Mouse (Mus musculus) stomach, embryonic 16.5 days (tissue): ENCODE measurements around the gene Adad2. TPM values are rescaled to one million over a fixed set of nuclear protein-coding genes. Genes with fewer than 3 reads are reported as not detected.

Source experiments
- ATAC-seq: fragments of 200-750 bp; cut with Nextera tagmentation; 2 replicates; pipeline ENCODE4 v1.8.0; 2017; ENCODE audit warnings: moderate number of reproducible peaks, moderate TSS enrichment; ENCODE audit not compliant: insufficient read depth, low FRiP score
- H3K27ac ChIP-seq: fragments of 300-500 bp; sonication (generic); 2 replicates; pipeline ENCODE4 v1.5.1; 2014; ENCODE audit warnings: low read length
- H3K27me3 ChIP-seq: fragments of 300-500 bp; sonication (generic); 2 replicates; pipeline ENCODE4 v1.6.1; 2014; ENCODE audit warnings: low read length, control low read depth, mixed read lengths; ENCODE audit not compliant: control insufficient read depth, insufficient read depth
- H3K36me3 ChIP-seq: fragments of 300-500 bp; sonication (generic); 2 replicates; pipeline ENCODE4 v1.6.1; 2014; ENCODE audit warnings: low read length; ENCODE audit not compliant: control insufficient read depth, insufficient read depth
- H3K4me1 ChIP-seq: fragments of 300-500 bp; sonication (generic); 2 replicates; pipeline ENCODE4 v1.6.1; 2014; ENCODE audit warnings: low read length, control low read depth, mixed read lengths; ENCODE audit not compliant: control insufficient read depth, insufficient read depth
- H3K4me2 ChIP-seq: fragments of 300-500 bp; sonication (generic); 2 replicates; pipeline ENCODE4 v1.6.1; 2014; ENCODE audit warnings: low read depth, low read length, mixed read lengths
- H3K4me3 ChIP-seq: fragments of 300-500 bp; sonication (generic); replicated peaks from 2 replicates; pipeline ENCODE4 v1.5.1; 2014; ENCODE audit warnings: mild to moderate bottlenecking, low read length
- H3K9ac ChIP-seq: fragments of 300-500 bp; sonication (generic); 2 replicates; pipeline ENCODE4 v1.6.1; 2014; ENCODE audit warnings: low read length
- H3K9me3 ChIP-seq: fragments of 300-500 bp; sonication (generic); replicated peaks from 2 replicates; pipeline ENCODE4 v1.6.1; 2016; ENCODE audit warnings: low read length, control low read depth; ENCODE audit not compliant: control insufficient read depth
- WGBS: fragments of 180-500 bp; shearing (Covaris S2); extraction: QIAGEN DNeasy Blood & Tissue Kit; methylation state at CpG from one replicate; pipeline ENCODE4 v1.1.7; 2014; 5-methylcytosine and 5-hydroxymethylcytosine counted together
- polyA plus RNA-seq: library from polyadenylated mRNA; unstranded; fragments of >200 nt; fragmentation: Nextera tagmentation; extraction: Ambion mirVana; gene quantifications from 2 replicates; pipeline ENCODE4 v1.2.1, GENCODE M21; 2015

The Adad2 gene
- polyA plus RNA-seq, 1 experiment from 2014 or later, result 0.06 TPM

DNA sequence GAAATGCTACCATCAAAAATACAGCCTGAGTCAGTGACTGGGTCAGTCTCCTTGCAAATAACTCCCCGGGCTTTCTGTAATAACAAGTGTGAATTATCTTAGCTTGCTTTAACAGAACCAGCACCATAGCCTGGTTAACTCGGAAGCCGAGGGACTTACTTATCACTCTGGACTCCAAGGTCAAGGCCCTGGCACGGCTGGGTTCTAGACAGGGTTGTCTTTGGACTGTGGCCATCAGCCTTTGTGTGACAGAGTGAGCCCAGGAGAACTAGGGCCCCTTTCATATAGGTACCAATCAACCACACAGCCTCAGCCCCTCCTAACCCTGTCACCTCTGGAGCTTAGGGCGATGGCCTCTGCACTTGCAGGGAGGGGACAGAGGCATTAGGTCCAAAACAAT, 28.5 kb downstream of the Adad2 start:
- ATAC-seq, result no peak
- H3K36me3 ChIP-seq, result no peaks in the 10 kb centered on the region
- 73% methylated on average over 5 of the region's 5 CpGs for WGBS

GRCm38 (mm10) chr8:119642960-119643359, 30.4 kb downstream of the Adad2 start:
- no peak overlapping the region for H3K4me3 ChIP-seq
- H3K36me3 ChIP-seq, result no peaks in the 10 kb centered on the region
- H3K27me3 ChIP-seq, result no peaks in the 10 kb centered on the region
- H3K4me2 ChIP-seq, result no peak overlapping the region
- no peak overlapping the region for H3K27ac ChIP-seq
- no peaks in the 10 kb centered on the region for H3K9me3 ChIP-seq
- 85% methylated on average over 1 of the region's 1 CpGs for WGBS
- no peaks in the 10 kb centered on the region for H3K4me1 ChIP-seq
- no peak for ATAC-seq
- H3K9ac ChIP-seq, result no peak overlapping the region

More for the DNA sequence above, 28.5 kb downstream of the Adad2 start:
- Histone ChIP-seq H3K27ac (no peak overlapping the region), H3K4me1 (no peaks in the 10 kb centered on the region), H3K9ac (no peak overlapping the region), H3K4me2 (no peak overlapping the region), H3K27me3 (no peaks in the 10 kb centered on the region), H3K9me3 (no peaks in the 10 kb centered on the region), H3K4me3 (no peak overlapping the region)

GRCm38 (mm10) chr8:119644429-119644960, 31.9 kb downstream of the Adad2 start:
- Histone ChIP-seq H3K27ac (no peak overlapping the region), H3K4me3 (no peak overlapping the region), H3K36me3 (no peaks in the 10 kb centered on the region), H3K27me3 (no peaks in the 10 kb centered on the region), H3K4me2 (no peak overlapping the region), H3K9ac (no peak overlapping the region), H3K9me3 (no peaks in the 10 kb centered on the region), H3K4me1 (no peaks in the 10 kb centered on the region)
- no peak for ATAC-seq
- 82% methylated on average over 17 of the region's 17 CpGs for WGBS

DNA sequence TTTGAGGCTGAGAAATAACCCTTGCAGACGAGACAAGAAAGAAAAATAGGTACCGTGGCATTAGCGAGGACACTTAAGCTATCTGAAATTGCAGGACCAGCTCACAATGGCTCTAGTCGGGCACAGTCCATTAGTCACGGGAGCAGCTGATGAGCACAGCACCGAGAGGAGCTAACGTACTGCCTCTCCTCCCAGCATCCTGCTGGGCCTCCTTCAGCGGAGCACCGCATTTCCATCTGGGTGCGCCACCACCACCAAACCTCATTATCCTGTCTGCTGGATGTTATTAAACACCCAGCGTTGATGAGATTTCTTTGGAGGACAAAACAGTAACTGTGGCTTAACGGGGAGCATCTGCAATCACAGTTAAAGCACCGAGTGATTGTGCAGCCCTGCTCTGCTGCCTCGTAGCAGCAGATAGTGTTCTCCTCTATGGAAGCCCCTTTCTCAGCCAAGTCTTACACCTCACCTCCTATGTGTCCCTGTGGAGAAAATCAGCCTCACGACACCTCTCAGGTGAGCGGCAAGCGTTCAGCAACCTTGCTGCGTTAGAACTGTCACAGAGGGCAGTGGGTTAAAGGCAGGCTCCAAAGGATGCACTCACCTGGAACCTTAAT, 32.5 kb downstream of the Adad2 start:
- no peak overlapping the region for H3K9ac ChIP-seq
- no peaks in the 10 kb centered on the region for H3K36me3 ChIP-seq
- H3K4me3 ChIP-seq, result no peak overlapping the region
- H3K27me3 ChIP-seq, result no peaks in the 10 kb centered on the region
- H3K9me3 ChIP-seq, result no peaks in the 10 kb centered on the region
- no peak overlapping the region for H3K27ac ChIP-seq
- ATAC-seq, result no peak
- H3K4me2 ChIP-seq, result no peak overlapping the region
- 73% methylated on average over 18 of the region's 18 CpGs for WGBS
- no peaks in the 10 kb centered on the region for H3K4me1 ChIP-seq

- no peak overlapping the region for H3K4me3 ChIP-seq
- no peaks in the 10 kb centered on the region for H3K27me3 ChIP-seq
- 0 out of 2 replicates have a peak, but pooled peaks cover 3% of the 10 kb centered on the region for H3K4me1 ChIP-seq
- H3K36me3 ChIP-seq, result no peaks in the 10 kb centered on the region
- no peak for ATAC-seq
- H3K9me3 ChIP-seq, result no peaks in the 10 kb centered on the region
- H3K4me2 ChIP-seq, result no peak overlapping the region
- no peak overlapping the region for H3K27ac ChIP-seq
- 72% methylated on average over 3 of the region's 3 CpGs for WGBS
- no peak overlapping the region for H3K9ac ChIP-seq
These were observed 33.6 kb downstream of the Adad2 start for GRCm38 (mm10) chr8:119646197-119646596.

- Histone ChIP-seq H3K4me2 (no peak overlapping the region), H3K4me3 (no peak overlapping the region), H3K27ac (no peak overlapping the region), H3K27me3 (no peaks in the 10 kb centered on the region), H3K4me1 (0 out of 2 replicates have a peak, but pooled peaks cover 3% of the 10 kb centered on the region), H3K9ac (no peak overlapping the region), H3K36me3 (no peaks in the 10 kb centered on the region), H3K9me3 (no peaks in the 10 kb centered on the region)
- WGBS, result 87% methylated on average over 7 of the region's 7 CpGs
- ATAC-seq, result no peak
These were observed 34.3 kb downstream of the Adad2 start for GRCm38 (mm10) chr8:119646846-119647245.

- Histone ChIP-seq H3K27me3 (no peaks in the 10 kb centered on the region), H3K36me3 (no peaks in the 10 kb centered on the region), H3K9ac (no peak overlapping the region), H3K27ac (no peak overlapping the region), H3K4me3 (no peak overlapping the region), H3K4me1 (peaks cover 3% of the 10 kb centered on the region; the same call in 1 of the 2 replicates), H3K4me2 (no peak overlapping the region), H3K9me3 (no peaks in the 10 kb centered on the region)
- WGBS, result 28% methylated on average over 2 of the region's 2 CpGs
- ATAC-seq, result peak; percentile 79
These were observed 38.8 kb downstream of the Adad2 start for GRCm38 (mm10) chr8:119651324-119651723.

DNA sequence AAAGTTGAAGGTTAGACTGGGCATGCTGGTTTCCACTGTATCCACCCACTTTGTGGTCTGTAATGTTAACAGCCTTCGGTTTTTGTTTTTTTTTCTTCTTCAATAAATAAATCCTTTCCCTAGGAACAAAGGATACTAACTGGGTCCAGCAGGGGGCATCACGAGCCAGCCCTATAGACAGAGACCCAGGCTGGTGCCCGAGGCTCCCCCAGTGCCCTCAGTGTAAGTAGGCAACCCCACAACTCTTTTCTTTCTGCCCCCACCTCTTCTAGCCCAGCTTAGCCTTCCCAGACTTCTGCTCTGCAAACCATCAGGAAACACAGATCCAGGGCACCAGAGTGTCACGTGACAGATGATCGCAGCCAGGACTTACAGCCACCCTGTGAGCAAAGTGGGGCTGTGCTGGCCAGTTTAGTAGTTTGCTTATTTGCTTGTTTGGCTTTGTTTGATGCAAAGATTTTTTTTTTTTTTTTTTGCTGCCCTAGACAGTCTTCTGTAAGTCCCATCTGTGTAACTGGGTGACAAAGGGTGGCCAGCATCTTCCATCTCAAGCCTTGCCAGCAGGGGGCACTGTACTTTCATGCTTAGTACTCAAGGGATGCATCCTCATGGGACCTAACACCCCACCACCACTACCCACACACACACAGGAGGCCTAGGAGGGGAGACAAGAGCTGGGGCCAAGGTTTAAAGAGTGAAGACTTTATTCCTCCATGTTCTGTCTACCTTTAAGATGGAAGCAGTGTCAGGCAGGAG, 44.3 kb downstream of the Adad2 start:
- H3K4me1 ChIP-seq, result peaks cover 10% of the 10 kb centered on the region
- peak; percentile 14; the same call in 1 of the 2 replicates for ATAC-seq
- WGBS, result 43% methylated on average over 5 of the region's 5 CpGs

GRCm38 (mm10) chr8:119661081-119661480, 48.5 kb downstream of the Adad2 start:
- Histone ChIP-seq H3K4me2 (no peak overlapping the region), H3K9ac (peak overlapping the region; percentile 43; the same call in 1 of the 2 replicates), H3K9me3 (no peaks in the 10 kb centered on the region), H3K4me1 (peaks cover 22% of the 10 kb centered on the region), H3K27me3 (no peaks in the 10 kb centered on the region), H3K4me3 (no peak overlapping the region), H3K27ac (peak overlapping the region; percentile 15; the same call in 1 of the 2 replicates), H3K36me3 (no peaks in the 10 kb centered on the region)
- peak; percentile 44 for ATAC-seq
- WGBS, result 8% methylated on average over 9 of the region's 9 CpGs

More for the DNA sequence above, 44.3 kb downstream of the Adad2 start:
- Histone ChIP-seq H3K27ac (no peak overlapping the region), H3K9me3 (no peaks in the 10 kb centered on the region), H3K27me3 (no peaks in the 10 kb centered on the region), H3K4me3 (no peak overlapping the region), H3K4me2 (no peak overlapping the region), H3K36me3 (no peaks in the 10 kb centered on the region), H3K9ac (no peak overlapping the region)
